Mouse (Mus musculus): ENCODE measurements around the gene Neurl1b. TPM values are rescaled to one million over a fixed set of nuclear protein-coding genes. Genes with fewer than 3 reads are reported as not detected.

Gene Neurl1b
- total RNA-seq (2021) = 10 to 100 TPM in 1 of 2 experiments, 1 to 10 TPM in 1; 8.9 to 12.3 TPM
- long read RNA-seq, experiment 1 = 0 reads
- long read RNA-seq, experiment 2, partial matches to known transcripts = 0 of 1 reads
- long read RNA-seq, experiment 2, other reads (novel, unspliced or antisense) = 1 of 1 reads

DNA sequence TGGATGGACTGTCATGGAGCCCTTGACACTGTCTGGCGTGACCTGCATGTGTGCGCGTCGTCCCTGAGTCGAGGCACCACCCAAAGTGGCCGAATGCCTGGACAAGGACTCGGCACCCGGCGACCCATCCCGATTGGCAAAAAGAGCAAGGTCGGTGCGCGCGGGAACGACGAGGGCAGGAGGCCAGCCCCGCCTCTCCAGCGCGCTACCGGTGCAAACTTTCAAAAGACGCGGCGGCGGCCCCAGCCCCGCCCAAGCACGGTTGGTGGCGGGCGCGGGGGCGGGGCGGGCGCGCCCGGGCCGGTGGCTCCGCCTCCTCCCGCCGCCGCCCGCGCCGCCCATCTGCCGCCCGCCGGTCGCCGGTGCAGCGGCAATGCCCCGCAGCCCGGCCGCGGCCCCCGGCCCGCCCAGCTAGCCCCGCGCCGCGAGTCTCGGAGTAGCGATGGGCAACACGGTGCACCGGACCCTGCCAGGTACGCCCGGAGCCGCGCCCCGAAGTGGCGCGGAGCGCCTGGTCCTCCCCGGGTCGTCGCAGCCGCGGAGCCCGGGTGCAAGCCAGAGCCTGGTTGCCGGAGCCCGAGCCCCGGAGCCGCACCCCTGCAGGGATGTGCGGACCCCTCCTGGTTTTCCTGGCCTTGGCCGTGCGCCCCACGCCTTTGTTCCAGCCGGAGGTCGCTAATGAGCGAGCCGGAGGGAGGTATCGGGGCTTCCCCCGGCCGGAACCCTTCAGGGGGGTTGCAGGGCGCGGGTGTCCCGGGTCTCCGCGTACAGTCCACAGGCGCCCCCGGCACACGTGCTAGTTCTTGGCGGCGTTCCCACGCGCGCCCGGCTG, at the start of gene Neurl1b:
TSS of gene Neurl1b (plus strand) at position 307 of the 832 bp plus-strand sequence.
- intact Hi-C loops (cut with DNase I) = loop anchor here (5.0 kb wide), 2 partner anchors 32 to 38 kb away; no protein-coding TSS in a partner anchor
- peak; percentile 75 to 79 for DNase-seq

DNA sequence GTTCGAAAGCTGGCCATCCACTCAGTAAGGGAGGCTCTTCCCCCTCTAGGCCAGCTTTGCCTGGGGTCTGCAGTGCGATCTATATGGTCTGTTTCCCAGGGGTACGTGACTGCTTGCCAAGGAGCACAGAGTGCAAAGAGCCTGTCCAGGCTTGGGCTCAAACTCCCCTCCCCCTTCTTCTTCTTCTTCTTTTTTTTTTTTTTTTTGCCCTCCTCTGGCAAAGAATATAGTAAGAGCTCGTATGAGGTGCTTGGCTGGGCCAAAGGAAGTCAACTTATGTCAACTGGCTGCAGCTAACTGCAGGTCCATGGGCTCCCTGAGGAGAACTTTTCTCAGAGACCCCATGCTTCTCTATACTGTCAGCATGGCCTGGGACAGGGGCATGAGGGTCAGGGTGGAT, 47.8 kb upstream of the Neurl1b start:
- intact Hi-C loops (cut with DNase I) = loop anchor here (10.0 kb wide), 1 partner anchor 58 kb away; no protein-coding TSS in a partner anchor
- DNase-seq = no peak

DNA sequence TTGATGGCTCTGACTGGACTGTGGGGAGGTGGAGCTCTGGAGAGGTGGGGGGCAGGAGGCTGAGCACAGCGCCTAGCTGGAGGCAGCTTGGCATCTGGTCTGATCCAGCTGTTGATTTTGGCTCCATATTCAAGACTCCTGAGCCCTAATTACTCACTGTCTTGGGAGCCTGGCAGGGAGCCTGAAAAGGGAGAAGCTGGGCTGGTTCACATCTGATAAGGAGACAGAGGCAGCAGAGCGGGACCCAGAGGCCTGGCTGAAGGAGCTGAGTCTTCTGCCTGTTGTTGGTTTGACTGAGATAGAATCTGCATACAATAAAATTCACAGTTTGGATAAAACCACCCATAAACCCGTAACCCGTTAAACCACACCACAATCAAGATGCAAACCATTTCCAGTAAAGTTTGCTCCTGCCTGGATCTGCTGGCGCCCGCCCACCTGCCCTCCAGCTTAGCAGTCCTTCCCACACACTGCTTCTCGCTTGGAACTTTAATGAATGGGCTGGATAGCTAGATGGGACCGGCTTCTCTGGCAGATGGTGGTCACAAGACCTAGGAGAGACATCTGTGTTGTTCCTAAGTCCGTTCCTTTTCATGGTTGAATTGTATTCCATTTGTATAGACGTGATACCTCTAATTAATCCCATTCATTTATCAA, 46.2 kb upstream of the Neurl1b start:
- DNase-seq = peak; percentile 60 to 70
- intact Hi-C loops (cut with DNase I) = loop anchor here (10.0 kb wide), 1 partner anchor 56 kb away; no protein-coding TSS in a partner anchor

DNA sequence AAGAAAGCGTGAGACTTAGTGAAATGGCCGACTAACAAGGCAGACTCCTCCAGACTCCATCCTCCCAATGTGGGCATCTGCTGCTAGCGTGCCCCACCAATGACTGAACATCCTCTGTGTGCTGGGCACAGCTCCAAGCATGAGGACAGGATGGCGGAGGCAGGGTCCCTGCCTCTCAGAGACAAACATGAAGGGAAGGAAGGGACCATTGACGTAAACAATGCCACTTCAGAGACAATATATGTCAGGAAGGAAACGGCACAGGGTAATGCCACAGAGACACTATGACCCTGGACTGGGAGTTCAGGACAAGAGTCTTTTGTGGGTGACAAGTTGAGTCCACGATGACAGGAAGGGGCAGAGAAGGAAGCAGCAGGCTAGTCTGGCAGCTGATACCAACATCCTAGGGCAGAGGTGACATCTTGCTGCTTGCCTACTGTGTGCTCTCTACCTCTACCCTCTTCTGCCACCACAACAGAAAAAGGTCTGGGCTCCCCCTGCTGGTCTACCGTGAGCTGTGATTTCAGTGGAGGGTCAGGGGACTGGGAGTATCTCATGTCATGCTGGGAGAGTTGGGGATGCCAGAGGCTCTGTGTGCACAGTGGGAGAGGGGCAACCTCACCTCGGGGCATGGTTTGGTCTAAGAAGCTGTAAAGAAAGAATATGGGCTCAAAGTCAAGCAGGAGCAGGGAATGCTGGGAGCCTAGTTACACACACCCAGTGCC, 43.9 kb upstream of the Neurl1b start:
- intact Hi-C loops (cut with DNase I) = loop anchor here (5.0 kb wide), 2 partner anchors 53 to 82 kb away; no protein-coding TSS in a partner anchor
- DNase-seq = peak; percentile 59 to 67

DNA sequence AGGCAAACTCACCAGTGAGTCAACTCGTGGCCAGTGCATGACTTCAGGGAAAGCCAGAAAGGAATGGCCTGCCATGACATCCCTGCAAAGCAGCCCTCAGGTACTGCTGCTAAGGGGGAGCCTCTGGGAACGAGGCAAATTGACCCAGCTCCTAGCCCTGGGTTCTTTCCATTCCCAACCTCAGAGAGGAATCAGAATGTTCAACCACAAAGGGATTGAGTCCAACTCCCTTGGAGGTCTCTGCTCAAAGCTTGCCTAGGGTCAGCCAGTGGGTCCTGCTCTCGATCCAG, 43.4 kb upstream of the Neurl1b start:
- intact Hi-C loops (cut with DNase I) = loop anchor here (5.0 kb wide), 2 partner anchors 54 to 81 kb away; no protein-coding TSS in a partner anchor
- no peak for DNase-seq

DNA sequence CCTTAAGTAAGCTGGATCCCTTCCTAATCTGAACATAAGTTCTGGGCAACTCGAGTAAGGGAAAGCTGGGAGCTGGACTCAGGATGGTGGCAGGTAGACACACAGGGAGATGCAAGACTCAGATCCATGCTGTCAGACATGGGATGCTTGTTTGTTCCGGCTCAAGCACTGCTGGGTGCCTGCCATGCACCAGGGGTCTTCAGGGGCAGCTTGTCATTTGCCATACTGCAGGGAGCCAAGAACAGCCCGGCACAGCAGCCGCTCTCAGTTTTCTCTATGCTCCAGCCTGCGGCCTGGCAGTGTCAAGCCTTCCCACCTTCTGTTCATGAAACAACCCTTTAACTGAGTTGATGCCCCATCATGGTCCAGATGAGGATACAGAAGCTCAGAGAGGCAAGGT, 41.4 kb upstream of the Neurl1b start:
- no peak for DNase-seq
- intact Hi-C loops (cut with DNase I) = loop anchor here (5.0 kb wide), 2 partner anchors 56 to 79 kb away; no protein-coding TSS in a partner anchor

DNA sequence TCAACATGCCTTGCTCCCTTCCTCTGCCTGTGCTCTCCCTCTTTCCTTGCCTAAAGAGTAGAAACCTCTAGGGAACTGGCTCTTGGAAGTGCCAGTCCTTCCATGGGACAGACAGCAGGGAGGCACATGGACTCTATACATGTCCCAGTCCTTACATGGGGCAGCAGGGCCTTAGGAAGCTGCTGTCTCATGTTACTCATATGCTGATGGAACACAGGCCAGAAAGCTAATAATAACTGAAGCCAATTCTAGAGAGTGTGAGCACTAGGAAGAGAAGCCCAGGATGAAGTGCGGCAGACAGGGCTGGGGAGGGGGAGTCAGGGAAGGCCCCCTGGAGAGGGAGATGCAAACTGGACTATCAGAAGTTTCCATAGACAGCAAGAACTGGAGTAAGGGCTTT, 38.2 kb upstream of the Neurl1b start:
- DNase-seq = no peak
- intact Hi-C loops (cut with DNase I) = no loop called here

DNA sequence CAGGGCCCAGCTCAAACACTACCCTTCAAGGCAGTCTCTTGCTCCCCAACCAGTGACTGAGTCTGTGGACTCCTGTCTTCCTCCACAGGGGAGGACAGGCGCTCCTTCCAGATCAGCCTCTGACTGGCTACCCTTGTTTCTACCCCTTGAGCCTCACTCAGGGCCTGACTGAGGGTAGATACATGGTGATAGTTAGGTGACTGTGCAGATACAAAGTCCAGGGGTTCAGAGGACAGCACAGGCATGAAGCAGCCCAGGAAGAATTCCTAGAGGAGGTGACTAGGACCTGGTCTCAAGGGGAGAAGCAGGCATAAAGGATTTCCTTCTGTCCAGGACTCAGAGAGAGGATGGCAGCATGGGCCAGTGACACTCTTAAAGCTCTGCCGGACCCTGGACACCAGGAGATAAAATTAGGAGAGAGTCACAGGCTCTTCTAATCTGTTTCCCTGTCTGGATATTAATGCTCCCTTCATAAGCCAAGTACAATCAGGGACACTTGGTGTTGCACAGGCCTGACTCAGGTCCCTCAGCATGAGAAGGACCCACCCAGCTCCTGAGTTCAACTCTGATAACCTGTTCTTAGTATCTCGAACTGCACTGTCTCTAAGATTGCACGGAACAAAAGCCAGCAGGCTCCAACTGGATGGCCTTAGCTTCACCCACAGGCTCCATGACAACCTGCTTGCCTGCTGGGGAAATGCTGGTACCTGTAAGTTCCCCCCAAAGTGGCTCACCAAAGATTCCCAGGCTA, 37.5 kb upstream of the Neurl1b start:
- intact Hi-C loops (cut with DNase I) = no loop called here
- no peak for DNase-seq

DNA sequence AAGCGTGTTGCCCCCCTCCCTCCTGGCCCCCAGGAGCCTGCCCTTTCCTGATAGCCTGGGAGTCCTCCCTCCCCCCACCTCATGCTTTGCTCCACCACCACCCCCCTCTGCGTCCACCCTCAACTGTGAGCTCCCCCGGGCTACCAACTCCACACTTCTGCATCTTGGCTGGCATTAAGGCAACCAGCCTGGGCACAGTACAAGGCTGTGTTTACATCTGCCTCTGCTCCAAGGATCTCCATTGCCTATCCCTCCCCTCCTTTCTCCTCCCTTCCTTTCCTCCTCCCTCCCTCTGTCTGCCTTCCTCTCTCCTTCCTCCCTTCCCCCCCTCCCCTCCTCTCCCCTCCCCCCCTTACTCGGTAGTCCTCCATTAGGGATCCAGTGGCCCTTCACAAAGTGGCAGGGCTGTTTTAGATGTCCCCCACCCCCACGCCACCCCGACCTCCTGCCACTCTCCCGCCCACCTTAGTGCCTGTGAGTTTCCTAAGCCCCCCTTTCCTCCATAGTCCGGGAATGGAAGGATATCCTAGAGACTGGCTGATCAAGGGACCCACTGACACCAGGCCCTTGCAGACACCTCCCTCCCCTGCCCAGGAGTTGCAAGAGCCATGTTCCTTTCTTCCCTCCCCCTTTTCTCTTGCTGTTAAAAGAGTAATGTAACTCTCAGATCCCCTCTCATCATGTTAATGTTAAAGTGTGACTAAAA, 34.2 kb upstream of the Neurl1b start:
- intact Hi-C loops (cut with DNase I) = loop anchor here (5.0 kb wide), 1 partner anchor 37 kb away; no protein-coding TSS in a partner anchor
- DNase-seq = no peak

DNA sequence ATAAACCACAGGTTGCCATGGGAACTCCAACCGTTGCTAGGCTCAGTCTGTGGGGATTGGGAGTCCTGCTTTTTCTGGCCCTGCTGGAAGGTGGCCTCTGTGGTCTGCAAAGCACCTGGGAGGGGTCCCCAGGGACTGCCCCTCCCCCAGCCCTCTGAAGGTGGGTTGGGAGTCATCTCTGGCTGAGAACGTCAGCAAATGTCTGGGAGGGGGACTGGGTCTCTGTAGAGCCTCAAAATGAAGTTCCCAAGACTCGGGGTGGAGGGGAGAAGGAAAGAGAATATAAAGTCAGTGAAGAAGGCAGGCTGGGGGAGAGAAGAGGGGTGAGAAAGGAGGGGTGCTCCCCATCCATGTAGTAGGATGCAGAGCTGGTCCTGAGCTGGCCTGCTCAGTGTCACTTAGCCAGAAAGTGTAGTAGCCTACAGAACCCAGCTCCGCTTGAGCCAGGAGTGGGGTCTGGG, 33.6 kb upstream of the Neurl1b start:
- no peak for DNase-seq
- intact Hi-C loops (cut with DNase I) = loop anchor here (5.0 kb wide), 1 partner anchor 36 kb away; no protein-coding TSS in a partner anchor

DNA sequence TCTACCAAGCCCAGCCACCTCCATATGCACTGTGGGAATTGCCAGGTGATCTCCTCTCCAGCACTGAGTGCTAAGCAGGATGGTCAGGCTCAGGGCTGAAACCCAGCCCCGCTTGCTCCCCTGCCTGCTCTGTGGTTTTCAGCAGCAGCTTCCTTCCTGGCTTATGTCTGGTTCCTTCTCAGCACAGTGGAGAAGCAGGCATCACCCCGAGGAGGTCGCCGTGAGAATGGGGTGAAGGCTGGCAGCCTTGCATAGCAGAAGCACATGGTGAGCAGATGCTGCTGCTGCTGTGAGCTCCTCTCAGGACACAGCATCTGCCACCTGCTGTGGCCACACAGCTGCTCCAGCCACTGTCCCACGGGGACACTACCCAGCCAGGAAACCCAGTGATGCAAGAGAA, 33.0 kb upstream of the Neurl1b start:
- DNase-seq = no peak
- intact Hi-C loops (cut with DNase I) = loop anchor here (5.0 kb wide), 1 partner anchor 36 kb away; no protein-coding TSS in a partner anchor

DNA sequence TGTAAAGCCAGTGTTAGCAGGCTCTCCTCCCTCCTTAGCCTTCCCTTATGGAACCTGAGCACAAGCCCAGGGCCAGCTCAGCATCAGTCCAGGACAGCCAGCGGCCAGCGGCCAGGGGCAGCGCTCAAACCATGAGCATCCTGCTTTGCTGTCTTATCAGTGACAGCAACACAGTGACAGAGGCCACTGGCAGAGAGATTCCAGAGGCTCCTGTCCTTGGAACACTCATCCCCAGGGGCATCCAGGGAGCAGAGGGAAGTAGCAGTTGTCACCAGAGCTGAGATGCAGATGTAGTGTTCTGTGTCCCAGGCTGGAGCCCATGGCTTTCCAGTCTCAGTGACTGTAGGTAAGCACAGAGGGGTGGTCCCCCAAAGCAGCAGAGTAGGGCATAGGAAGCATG, 32.5 kb upstream of the Neurl1b start:
- no peak for DNase-seq

DNA sequence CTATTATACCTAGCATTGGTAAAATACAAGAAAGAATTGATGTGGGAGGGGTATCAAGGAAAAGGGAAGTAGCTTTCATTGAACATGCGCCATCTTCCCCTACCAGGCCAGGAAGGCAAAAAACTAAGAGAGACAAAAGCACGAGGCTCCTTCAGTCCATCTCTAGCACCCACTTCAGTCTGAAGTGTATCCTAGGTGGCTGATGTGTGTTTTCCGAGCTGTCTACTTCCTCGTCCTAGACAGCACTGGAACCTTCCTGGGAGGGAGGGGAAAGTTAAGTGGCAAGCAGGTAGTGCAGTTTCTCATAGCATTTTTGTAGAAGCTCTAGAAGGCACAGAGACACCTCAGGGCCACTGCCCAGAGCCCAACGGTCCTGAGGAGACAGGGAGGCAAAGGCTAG, 31.9 kb upstream of the Neurl1b start:
- intact Hi-C loops (cut with DNase I) = loop anchor here (5.0 kb wide), 1 partner anchor 35 kb away; no protein-coding TSS in a partner anchor
- DNase-seq = no peak

More for the DNA sequence above, 32.5 kb upstream of the Neurl1b start:
- intact Hi-C loops (cut with DNase I) = loop anchor here (5.0 kb wide), 1 partner anchor 35 kb away; no protein-coding TSS in a partner anchor

DNA sequence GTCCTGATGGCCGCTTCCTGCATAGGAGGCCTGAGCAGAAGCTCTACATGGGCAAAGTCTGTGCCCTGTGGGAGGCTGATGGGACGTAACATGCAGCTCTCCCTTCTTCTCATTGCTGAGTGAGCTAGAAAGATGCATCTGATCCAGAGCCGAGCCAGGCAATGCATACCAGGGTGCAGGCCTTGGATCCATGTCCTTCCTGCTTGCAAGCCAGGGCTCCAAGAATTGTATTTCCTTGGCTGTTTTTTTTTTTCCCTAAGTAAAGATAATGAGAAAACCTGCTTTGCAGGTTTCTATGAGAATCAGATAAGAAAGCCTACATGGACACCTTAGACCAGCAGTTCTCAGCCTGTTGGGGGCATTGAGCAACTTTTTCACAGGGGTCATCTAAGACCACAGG, 30.5 kb upstream of the Neurl1b start:
- intact Hi-C loops (cut with DNase I) = loop anchor here (5.0 kb wide), 1 partner anchor 33 kb away; no protein-coding TSS in a partner anchor
- DNase-seq = no peak

DNA sequence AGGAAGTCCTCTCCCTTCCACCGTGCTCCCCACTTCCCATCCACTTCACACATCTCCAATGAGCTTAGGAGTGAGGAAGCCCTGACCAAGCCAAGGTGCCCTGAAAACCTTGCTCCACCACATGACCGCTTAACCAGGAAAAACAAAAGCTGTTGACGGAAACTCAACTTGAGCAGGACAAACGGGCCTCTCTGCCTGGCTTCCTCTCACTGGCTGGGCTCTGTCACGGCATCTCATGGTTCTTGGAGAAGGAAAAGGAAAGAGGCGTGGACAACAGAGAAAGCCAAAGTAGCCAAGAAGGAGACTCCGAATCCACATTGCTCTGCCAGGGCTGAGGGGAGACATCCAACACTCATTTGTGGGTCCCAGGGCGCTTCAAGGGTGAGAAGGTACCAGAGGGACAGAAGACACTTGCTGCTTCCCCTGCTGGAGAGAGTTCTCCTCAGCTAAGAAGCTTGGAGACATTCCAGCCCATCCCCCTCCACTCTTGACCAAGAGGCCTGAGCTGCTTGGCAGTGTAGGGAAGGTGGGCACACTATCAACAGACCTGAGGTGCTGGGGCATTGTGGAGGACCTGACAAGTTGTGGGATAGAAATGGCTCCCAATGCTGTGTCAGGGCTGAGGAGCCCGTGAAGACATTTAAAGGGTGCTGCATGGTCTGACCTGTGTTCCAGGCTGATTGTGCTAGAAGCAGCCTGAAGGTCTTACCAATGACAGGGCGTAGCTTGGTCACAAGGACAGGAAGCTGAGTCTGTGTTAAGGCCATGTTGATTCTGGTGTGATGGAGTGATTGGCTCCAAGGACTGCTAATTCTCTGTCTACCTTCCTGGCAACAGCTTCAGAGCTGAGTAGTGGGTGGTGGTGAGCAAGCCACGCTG, 29.1 kb upstream of the Neurl1b start:
- intact Hi-C loops (cut with DNase I) = no loop called here
- DNase-seq = peak; percentile 38 to 50

DNA sequence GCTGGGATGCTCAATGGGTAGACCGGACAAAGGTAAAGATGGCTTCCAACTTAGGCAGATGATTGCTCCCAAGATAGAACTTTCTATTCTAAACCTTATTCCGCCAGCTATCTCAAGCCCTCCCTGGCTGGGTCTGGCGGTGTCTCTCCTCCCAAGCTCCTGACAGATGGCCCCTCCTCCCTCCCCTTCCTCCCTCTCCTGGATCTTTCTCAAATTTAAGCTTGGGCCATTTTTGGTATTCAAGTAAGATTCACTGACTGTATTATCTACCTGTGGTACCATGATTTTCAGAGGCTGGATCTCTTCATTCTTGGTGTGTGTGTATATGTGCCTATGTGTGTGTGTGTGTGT, 28.5 kb upstream of the Neurl1b start:
- intact Hi-C loops (cut with DNase I) = no loop called here
- DNase-seq = no peak

DNA sequence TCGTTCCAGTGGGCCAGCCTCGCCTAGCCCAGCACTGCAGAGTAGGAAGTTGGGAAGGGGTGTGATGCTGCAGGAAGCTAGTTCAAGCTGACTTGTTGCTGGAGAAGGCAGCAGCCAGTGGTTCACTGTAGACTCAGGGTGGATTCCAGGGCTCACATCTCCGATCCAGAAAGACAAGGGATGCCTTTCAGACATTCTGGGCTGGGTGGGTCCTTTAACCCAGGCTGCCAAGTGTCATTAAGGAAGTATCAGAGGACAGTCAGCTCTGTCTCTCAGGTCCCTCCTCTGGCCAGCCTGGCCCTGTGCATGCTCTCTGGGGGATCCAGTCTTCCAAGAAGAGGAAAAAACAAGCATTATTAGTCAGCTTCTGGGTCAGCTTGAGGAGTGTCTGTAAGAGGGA, 26.5 kb upstream of the Neurl1b start:
- intact Hi-C loops (cut with DNase I) = no loop called here
- peak; percentile 30 to 45 for DNase-seq

DNA sequence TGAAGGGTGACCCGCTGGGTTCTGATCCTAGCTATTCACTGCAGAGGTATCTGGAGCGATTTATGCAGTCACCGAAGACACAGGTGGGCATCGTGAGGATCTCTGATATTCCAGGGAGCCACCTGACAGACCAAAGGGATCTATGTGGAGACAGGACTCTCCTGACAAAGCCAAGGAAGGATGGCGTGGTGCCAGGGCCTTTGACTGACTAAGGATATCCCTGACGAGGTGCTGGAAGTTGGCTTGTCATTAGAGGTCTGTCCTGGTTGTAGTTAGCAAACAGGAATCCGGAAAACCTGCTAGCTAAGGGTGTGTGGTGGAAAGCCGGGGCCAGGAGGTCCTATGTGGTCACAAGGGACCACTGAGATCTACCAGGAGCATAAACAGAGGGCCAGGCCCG, 25.4 kb upstream of the Neurl1b start:
- peak; percentile 62 to 67 for DNase-seq
- intact Hi-C loops (cut with DNase I) = no loop called here

All from heart, postnatal 14 days (tissue).